Mouse (Mus musculus): ENCODE measurements around the gene Dpep1. TPM values are rescaled to one million over a fixed set of nuclear protein-coding genes. Genes with fewer than 3 reads are reported as not detected.
"Not testable (repeated sequence)": the region's sequence is repeated elsewhere in the genome, so short reads cannot be mapped to it uniquely, and the experiment has no call there.

Dpep1 gene
- 30.1 and 32.6 TPM in 2 replicates for total RNA-seq (2021)
- long read RNA-seq, transcript Dpep1-201 (11 exons, 2,236 nt) = major isoform, 63 of 74 reads
- long read RNA-seq, partial matches to known transcripts = 5 of 74 reads
- long read RNA-seq, other reads (novel, unspliced or antisense) = 6 of 74 reads

DNA sequence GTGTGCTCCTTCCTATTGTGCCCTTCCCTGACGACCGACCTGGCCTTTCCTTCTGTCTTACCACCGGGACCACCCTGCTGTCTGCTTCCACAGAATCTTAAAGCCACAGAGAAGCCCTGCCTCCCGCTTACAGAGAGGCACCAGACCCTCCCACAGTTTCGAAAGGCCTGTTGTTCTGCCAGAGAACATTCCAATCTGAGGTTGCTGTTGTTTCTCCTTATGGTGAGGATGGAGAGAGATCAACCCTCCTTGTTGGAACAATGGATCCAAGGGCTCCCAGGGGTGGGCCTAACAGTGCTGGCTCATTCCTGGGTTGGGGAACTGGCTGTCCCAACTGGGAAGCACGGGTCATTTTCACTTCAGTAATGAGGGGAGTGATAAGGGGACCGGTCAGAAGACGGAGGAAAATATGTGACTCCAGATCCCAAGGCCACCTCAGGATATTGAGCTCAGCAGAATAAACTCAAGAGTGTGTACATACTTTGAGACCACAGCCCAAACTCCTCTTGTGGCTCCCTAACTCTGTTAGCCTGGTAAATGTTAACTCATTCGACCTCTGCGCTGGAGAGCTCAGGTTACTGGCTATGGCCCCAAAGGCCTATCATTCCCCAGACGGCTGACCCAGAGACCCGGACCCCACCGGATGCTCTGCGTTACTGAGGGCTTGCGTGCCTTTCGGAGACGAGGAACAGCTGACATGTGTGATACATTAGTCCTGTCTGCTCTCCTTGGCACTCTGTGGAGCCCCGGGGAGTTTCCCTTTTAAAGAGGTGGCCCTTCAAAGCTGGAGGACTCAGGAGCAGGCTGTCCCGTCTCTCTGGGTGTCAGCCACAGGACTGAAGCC is at the start of gene Dpep1:
Gene Dpep1, plus strand, starts transcription at position 677 of the 844 bp plus-strand sequence.
- no peak for DNase-seq

DNA sequence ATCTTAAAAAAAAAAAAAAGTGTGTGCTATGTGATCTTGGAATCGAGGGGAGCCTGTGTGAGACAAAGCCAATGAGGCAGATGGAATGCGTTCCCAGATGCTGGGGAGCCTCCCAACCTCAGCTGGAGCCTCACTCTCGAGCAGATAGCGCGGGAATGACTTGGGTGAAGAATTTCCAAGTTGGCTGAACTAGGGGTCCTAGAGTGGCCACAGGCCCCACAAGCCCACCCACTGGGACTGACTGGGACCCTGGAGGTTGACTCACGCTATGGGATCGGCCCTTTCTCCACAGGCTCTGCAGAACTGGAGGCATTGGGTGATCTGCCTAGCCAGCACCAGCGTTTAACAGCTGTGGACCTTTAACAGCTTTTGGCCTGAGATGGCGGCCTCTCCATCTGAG is 49.8 kb upstream of the Dpep1 start:
- no peak for DNase-seq

DNA sequence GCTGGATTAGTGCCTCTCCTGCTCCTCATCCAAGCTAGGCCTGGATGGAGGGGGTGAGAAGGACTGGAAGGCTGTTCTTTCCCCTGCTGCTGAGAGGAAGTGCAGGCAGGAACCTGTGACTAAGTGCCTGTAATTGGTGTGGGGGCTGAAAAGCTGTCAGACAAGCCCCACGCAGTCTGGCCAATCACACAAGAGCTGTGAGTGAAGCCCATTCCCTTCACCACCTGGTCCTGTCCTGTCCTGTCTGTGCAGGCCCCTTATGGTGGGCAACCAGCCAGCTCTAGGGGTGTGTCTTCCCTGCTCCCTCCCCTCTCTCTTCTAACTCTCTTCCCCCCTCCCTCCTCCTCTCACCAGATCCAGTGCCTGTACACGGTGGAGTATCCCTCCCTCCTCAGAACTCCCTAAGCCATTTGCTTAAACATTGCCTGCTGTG is 48.4 kb upstream of the Dpep1 start:
- DNase-seq = peak; percentile 38

DNA sequence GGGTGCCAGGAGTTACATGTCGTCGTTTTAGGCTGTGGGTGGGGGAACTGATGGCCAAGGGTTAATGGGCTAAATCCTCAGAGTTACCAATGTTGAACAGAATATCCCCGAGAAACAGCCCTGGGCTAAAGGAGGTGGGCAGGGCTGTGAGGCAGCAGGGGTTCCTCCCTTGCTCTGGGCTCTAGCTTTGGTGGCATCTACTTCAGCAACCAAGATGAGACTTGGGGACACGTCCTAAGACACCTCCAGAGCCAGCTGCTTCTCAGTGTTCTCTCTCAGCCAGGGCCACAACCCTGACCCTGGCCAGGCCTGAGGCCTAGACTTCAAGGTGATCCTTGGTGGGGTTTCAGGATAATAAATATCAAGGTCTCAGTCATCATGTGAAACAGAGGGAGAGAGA is 47.3 kb upstream of the Dpep1 start:
- no peak for DNase-seq

DNA sequence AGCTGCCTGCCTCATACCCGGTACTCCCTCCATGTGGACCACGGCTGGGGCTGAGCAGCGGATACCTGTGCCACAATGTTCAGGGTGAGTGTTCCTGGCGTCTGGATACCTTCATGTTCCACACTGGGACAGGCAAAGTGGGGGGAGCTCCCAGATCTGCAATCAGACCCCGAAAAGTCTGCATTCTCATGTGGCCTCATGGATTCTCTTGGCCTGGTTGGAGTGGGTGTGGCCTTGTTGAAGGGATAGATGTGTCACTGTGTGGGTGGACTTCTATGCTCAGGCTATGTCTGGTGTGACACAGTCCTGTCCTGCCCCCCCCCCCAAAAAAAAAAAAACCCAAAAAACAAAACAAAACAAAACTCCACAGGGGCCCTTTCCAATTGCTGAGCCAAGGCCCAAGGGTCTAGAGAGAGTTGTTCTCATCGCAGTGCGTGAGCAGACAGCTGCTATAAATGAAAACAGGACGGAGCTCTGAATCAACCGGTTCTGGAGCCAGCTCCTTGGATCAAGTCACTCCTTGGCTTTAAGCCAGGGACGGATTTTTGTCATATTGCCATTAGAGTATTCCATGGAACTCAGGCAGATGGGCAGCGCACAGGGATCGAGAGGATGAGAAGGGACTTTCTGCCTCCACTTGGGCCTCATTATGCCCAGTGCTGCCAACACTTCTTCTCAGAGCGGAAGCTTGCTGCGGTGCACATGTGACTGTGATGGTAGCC is 44.1 kb upstream of the Dpep1 start:
- peak; percentile 64 for DNase-seq

DNA sequence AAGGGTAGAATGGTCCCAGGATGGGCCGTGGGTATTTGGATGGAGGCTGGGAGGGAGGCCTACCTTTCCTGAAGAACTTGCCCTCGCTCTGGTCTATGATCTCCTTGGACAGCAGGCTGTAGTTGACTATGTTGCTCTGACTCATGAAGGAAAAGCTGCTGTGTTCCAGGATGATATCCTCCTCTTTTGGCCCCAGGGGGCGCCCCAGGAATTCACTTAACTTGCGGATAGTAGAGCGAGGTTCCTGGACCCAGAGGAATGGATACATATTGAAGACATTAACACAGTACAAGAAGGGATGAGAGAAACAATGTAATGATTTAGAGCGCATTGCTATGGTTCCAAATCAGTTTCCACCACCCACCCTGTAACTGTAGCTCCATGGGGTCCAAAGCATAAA is 40.8 kb upstream of the Dpep1 start:
- peak; percentile 59 for DNase-seq

DNA sequence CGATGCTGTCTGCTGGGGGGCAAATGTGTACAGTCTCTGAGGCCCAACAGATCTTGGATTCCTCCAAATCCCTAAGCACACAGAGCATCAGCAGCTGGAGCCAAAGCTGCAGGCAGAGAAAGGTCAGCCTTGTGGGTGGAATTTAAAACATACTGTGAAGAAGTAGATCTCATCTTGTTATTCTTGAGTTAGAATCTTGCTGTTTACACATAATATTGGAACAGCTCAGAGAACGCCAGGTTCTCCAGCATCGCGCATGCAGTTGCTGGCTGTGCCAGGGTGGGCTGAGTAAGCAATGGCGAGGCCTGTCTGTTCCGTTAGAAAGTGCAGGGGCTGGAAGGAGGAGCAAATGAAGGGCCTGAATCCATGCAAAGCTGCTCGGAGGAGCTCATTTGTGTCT is 39.7 kb upstream of the Dpep1 start:
- no peak for DNase-seq

DNA sequence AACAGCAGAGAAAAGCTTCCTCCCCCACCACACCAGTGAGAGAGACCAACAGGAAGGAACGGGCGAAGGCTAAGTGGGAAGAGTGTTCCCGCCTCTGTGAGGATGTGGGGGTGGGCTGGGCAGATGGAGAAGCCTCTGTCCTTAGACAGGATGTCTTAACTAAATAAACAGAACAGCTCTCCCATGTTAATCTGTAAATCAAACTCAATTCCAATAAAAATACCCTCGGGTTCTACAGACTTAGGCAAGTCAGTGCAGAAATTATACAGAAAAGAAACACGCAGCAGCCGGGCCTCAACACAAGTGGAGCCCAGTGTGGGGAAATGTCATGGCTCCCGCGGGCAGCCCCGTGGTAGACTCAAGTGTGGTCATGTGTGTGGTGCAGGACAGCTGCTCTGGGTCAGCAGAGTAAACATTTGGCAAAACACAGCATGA is 35.3 kb upstream of the Dpep1 start:
- DNase-seq = no peak

DNA sequence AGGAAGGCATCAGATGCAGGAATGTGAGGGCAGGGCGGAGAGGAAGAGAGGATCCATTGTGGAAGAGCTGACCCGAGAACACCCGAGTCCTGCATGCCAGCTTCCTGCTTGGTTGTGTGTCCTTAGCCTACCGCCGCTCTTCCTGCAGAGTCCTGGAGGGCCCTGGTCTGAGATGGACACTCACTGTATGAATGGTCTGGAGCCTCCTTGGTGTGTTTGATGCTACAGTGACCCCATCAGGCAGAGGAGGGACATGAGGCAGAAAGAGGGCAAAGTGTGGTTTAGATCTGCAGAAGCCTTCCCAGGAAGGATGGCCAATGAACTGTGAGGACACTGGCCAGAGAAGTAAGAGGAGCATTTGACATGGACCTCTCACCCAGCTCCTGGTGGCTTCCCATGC is 30.9 kb upstream of the Dpep1 start:
- DNase-seq = no peak

DNA sequence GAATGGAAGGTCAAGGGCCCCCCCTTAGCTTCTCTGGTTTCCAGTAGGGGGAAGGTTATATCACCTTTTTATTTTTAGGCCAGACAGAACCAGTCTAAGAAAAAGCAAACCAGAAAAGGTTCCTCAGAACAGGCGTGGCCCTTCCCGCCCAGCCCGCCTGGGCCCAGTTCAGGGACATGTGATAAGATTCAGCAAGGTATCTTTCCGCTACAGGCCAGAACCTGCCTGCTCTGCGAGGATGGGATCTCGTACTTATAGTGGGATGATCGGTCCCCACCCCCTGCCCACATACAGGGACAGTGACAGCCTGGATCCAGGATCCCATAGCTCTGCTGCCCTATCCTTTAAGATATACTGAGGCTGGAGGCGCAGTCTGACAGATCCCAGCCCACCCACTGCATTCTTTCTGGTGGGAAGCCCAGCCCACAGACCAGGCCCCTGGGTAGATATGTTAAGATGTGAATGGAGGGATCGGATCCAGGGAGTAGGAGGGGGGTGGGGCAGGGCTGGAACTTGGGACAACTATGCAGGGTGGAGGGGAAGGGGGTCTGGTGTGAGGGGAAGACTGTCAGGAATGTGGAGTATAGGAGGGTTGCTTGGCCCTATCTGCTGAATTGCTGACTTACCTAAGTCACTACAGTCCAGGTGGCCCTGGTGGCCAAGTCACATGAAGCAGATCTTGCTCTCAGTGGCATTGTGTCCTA is 29.8 kb upstream of the Dpep1 start:
- no peak for DNase-seq

DNA sequence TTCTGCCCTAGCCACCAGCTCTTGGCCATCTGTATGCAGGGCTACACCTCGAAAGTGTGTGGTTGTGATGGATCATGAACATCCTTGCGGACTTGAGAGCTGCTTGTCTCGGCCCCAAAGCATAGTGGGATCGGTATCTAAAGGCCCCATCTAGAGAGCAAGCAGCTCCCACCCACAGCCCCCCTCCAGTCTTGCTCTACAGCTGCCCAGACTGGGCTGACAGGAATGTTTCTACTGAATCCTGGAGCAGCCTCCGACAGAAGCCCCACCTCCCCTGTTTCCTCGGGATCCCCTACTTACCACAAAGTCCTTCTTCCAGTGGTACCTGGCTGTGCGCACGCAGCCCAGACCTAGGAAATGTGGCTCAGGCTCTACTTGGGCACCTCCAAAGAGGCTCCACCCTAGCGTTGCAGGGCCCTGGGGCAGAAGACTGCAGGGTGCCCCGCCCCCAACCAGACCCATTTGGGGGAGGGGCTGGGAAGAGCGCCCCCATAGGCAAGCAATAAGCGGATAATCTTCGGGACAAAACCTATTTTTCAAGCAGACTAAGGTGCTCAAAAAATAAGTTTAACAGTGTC is 28.1 kb upstream of the Dpep1 start, which contains the start of gene Sult5a1:
Gene Sult5a1, minus strand, starts transcription at position 428 of the 578 bp plus-strand sequence.
- no peak for DNase-seq

DNA sequence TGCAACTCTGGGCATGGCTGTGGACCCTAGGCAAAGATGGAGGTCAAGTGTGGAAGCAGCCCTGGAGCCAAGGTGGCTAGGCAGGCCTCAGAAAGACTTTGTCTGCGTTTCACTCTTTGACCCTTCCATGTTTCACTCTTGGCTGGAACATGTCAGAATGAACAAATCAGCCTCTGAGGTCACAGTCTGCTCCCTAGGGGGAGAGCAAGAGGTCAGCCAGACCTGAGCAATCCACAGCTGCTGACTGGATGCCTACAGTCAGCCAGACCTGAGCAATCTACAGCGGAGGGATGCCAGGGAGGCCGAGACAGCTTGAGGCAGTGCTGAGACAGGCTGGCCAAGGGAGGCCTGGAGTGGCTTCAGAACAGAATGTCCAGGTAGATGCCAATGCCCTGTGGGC is 4.7 kb upstream of the Dpep1 start:
- peak; percentile 49 for DNase-seq

DNA sequence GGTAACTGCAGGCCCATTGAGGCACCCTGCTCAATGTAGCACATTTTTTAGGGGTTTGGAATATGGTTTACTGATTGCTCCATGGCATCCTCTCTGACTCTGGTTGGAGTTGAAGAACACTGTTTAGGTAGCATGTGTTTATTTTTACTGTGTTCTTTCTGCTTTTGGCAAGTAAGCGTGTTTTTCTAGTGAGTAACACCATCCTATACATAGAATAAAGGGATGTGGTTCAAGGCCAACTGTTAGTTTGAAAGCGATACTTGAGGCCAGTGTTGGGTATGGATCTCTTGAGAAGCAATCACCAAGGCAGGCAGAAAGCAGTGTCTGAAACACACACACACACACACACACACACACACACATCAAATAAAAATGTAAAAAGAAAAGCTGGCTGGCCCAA is 2.0 kb downstream of the Dpep1 start:
- DNase-seq = no peak

DNA sequence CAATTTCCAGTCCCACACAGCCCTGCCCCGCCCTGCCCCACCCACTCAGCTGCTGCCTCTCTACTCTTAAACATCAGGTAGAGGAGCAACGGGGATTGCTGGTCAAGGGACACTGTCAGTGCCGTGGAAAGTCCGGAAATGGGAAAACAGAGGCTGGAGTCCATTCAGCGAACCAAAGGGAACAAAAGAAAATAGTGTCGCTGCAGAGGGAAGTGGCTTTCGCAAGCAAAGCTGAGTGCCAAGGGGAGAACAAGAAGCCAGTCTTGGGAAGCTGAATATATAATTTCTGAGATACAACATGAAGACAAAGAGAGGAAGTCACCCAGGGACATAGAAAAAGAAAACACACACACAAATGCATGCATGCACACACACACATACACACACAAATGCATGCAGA is 2.8 kb downstream of the Dpep1 start:
- no peak for DNase-seq

DNA sequence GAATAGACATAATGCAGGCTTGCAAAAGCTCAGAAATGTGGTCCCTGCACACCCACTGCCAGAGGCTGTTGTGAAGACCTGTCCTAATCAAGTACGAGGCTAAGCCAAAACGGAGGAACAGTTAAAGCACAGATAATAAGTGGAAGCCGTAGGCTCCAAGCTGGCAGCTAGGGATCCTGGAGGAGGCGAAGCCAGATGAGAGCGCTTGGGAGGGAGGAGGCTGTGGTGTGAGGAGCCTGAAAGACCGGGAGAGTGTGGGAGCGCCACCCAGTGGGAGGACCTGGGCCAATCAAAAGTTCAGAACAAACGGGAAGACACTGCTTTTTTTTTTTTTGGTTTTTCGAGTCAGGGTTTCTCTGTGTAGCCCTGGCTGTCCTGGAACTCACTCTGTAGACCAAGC is 4.6 kb downstream of the Dpep1 start:
- DNase-seq = peak; percentile 78

DNA sequence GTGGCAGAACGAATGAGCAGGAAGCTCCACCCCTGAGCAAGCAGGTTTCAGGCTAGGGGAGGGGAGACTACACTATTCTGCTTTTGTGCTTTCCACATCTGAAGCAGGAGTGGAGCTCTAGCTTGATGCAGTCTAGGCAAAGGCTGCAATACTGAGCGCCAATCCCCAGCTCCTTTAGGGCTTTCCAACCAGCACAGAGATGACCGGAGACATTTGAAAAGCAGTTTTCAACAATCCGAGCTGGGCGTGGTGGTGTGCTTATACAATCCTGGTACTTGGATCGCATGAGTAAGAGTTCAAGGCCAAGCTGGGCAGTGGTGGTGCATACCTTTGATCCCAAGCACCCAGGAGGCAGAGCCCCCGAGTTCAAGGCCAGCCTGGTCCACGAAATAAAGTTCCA is 5.9 kb downstream of the Dpep1 start:
- no peak for DNase-seq

DNA sequence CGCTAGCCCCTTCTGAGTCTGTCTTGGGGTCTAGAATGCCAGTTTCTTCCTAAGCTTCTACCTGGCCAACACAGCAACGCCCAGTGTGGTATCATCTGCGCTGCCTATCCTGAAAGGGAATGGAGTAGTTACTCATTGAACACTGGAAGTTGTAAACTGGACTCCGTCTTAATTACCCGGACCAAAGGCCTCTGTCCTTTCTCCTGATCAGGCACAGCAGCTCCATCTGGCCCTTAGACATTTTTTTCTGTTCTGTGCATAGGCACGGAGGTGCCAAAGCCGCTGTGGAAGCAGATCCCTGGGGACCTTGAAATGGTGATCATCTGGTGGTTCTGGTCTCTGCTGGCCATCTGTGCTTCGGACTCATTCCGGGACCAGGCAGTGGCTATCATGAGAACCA is 7.7 kb downstream of the Dpep1 start:
- DNase-seq = no peak

DNA sequence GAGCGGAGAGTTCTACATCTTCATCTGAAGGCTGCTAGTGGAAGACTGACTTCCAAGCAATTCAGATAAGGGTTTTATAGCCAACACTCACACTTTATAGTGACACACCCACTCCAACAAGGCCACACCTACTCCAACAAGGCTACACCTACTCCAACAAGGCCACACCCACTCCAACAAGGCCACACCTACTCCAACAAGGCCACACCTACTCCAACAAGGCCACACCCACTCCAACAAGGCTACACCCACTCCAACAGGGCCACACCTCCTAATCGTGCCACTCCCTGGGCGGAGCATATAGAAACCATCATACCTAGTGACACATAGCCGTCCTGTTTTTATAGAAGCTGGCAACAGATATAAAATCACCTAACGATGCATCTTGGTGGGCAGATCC is 11.0 kb downstream of the Dpep1 start:
- DNase-seq = not testable (repeated sequence)

DNA sequence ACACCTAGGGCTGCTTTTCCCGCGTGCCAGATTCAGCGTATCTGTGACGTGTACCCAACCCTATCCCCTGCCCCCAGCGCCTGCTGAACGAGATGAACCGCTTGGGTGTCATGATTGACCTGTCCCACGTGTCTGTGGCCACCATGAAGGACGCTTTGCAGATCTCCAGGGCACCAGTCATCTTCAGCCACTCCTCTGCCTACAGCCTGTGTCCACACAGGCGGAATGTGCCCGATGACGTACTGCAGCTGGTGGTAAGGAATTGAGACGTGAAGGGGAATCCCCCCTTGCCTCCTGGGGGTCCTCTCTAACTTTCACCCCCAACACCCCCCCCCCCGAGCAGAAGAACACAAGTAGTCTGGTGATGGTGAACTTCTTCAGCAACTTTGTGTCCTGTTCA is 13.8 kb downstream of the Dpep1 start:
- no peak for DNase-seq

DNA sequence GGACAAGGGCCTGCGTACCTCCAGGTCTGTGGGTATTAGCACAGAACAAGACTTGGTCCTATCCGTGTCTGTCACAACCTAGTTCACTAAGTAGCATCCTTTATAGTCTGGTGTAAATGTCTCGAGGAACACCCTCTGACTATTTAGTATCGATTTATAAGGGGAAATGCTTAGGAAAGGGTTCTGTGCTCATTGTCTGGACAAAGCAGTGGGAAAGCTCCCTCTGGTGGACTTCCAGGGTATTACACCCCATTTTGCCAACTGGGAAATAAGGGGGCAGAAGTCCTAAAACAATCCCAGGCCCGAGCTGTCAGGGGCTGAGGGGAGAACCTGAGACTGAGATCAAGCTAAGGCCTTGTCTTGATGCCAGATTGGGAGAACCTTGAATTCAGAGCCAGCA is 16.2 kb downstream of the Dpep1 start:
- peak; percentile 63 for DNase-seq

DNA sequence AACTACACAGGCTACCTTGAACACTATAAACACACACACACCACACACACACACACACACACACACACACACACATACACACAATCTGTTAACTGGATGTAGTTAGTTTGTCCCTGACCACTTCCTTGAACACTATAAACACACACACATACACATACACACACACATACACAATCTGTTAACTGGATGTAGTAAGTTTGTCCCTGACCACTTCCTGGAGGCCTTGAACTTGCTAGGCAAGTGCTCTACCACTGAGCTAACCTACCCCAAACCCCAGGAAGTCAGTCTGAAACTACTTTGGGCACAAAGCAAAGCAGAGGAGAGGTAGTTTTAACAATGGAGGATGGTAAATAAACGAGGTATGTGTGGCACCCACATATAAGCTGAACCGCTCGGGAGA is 17.5 kb downstream of the Dpep1 start:
- no peak for DNase-seq

DNA sequence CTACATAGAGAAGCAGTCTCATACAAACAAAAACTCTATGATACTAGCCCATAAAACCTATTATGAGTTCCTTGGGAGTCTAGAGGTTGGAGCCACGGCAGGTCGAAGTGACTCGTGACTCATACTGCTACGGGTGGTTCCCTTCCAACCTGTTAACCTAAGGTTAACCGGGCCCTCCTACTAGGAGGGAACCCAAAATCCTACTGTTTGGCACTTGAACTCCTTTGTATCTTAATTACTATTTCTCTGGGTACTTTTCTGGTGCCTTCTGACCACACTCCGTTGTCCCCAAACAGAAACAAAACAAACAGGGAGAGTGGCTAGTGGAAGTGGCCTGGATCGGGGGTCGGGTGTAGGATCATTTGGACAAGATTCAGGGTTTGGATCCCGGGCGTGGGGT is 25.8 kb downstream of the Dpep1 start:
- DNase-seq = no peak

Measured in adrenal gland, postnatal 25 days (tissue).